Mouse (Mus musculus) cerebellum, adult 11 months (tissue): Measurements from ENCODE around the gene Ctnna3.
"Not testable (repeated sequence)": the region's sequence is repeated elsewhere in the genome, so short reads cannot be mapped to it uniquely, and the experiment has no call there.

Experiments
- DNase-seq: peaks from one replicate; pipeline ENCODE4 v3.0.0; 2022

Gene Ctnna3

DNA sequence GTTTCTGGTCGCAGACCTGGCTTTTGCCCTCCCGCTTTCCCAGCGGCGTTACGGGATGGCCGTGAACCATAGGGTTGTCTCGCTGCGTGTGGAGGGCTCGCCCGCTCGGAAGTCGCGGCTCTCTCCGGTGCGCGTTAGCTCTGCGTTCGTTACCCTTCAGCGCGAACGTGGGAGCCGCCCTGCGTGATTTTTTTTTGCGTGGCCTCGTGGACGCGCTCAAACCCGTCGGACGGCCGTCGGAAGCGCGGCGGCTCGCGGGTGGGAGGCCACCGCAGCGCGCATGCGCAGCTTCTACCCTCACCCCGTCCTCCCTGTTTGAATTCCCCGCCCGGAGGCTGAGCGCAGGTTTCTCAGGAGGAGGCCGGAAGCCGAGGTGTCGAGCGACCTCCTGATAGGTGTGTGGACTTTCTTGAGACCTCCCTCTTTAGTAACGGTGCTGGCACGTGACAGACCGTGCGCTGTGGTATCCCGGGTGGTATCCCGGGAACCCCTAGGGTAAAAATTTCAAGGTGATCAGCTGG, at the start of gene Ctnna3:
TSS of gene Ctnna3 (plus strand) at position 314 of the 521 bp plus-strand sequence.
- peak; percentile 87 for DNase-seq

DNA sequence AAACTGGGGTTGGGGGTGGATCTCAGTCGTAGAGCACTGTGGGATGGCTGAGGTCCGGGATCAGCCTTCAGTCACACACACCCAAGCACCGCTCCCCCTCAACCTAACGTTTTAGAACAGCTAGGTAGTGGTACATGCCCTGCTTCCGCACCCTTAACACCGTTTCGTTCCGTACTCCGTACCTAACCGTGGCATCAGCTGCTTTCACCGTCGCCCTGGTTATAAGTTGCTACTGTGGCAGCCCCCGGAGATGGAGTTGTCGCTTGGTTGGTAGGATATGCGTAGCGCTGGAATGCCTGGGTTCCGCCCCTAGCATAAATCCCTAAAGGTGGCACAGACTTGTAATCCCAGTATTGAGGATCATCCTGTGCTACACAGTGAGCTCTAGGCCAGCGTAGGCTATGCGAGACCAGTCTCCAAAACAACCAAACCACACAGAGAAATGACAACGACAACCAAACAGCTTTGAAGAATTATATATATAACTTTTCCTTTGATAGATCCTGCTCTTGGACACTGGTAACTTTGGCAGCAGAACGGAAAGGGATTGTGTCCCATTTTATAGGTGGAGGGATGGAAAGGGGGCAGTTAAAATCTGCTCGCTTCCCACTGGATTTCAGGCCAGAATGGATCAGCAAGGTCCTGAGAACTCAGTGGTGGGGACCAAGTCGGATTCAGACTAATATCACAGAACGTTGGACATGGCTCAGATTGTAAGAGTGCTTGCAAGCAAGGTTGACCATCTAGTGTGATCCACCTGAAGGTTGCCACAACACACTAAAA, 48.2 kb upstream of the Ctnna3 start, which contains the start of gene Sirt1:
TSS of gene Sirt1 (minus strand) at position 207 of the 783 bp plus-strand sequence.
- no peak for DNase-seq

DNA sequence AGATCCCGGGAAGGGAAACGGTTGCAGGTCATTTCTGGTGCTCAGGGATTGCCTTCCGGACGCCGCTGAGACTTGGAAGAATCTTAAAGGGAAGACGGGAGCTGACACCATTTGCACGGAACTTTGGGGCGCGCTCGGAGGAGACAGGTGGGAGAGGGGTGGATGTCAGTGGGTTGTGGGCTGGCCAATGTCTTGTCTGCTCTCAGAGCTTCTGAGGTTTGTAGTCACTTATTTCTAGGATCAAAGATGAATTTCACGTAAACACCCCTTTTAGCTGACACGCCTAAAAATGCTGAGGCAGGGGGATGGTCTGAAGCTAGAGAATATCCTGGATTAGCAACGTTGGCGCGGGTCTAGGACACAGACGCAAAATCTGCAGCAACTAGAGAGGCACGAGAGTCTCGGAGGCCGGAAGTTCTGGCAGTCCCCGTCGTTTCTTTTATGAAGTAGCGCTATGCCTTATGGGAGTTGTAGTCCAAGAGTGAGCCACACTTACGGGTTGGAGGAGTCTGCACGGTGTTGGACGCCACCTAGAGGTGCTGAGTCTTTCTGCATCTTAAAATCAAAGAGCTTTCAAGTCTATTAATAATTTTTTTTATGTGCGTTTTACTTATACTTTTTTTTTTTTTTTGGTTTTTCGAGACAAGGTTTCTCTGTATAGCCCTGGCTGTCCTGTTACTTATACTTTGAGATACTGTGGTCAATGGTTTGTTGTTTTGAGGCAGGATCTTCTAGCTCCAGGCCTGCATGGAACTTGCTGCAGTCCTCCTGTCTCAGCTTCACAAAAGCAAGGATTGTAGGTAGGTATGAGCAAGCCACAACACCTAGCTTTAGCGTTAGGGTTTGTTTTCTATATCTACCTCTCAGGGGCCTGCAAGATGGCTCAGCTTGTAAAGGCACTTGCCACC, 47.3 kb upstream of the Ctnna3 start, which contains the start of gene Dnajc12:
TSS of gene Dnajc12 (plus strand) at position 72 of the 908 bp plus-strand sequence.
- peak; percentile 77 for DNase-seq

DNA sequence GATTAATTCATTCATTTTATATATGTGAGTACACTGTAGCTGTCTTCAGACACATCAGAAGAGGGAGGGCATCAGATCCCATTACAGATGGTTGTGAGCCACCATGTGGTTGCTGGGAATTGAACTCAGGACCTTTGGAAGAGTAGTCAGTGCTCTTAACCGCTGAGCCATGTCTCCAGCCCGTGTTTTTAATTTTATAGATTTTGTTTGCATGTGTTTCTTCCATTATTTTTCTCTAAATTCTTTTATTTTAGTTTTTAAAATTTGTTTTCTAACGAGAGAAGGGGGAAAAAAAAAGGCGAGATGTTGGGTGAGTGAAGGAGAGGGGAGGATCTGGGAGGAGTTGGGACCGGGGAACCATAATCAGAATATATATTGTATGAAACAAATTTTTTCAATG, 44.0 kb upstream of the Ctnna3 start:
- not testable (repeated sequence) for DNase-seq

DNA sequence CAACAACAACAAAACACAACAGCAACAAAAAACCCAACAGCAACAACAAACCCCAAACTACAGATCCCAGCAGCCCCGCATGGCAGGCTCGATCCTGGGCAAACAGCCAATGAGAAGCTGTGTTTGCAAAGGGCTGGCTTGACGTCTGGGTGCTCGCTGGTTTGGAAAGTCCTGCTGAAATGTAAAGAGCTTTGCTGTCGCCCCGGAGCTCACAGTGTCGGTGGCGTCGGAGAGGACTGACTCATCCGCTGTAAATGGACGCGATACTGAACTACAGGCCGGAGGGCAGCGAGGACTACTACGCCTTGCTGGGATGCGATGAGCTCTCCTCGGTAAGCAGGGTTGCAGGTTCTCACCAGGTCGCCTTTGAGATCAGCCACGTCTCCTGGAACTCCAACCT, 43.5 kb upstream of the Ctnna3 start:
- peak; percentile 87 for DNase-seq

DNA sequence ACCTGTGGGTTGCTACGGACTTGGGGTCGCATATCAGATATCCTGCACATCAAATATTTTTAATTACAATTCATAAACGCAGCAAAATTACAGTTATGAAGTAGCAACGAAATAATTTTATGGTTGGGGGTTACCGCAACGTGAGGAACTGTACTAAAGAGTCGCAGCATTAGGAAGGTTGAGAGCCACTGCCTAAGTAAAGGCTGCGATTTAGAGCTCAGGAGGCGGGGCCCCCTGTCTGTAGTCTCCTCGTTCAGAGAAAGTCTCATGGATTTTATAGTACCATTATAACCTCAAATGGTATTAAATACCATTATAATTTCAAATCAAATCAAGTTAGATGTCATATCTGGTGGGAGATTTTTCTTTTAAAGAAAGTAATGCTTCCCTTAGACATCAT, 42.9 kb upstream of the Ctnna3 start:
- DNase-seq = no peak

DNA sequence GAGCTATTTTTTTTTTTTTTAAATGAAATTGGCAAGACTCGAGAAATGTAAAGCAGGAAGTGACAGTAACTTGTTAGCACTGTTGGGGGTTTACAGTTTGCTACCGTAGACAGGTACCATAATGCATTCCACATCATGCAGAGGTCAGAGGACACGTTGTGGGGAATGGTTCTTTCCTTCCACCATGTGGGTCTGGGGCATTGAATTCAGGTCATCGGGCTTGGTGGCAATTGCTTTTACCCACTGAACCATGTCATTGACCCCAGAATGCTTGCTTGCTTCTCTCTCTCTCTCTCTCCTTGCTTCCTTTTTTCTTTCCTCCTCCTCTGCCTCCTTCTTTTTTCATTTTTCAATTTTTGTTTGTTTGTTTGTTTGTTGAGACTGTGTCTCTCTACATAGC, 41.0 kb upstream of the Ctnna3 start:
- no peak for DNase-seq

DNA sequence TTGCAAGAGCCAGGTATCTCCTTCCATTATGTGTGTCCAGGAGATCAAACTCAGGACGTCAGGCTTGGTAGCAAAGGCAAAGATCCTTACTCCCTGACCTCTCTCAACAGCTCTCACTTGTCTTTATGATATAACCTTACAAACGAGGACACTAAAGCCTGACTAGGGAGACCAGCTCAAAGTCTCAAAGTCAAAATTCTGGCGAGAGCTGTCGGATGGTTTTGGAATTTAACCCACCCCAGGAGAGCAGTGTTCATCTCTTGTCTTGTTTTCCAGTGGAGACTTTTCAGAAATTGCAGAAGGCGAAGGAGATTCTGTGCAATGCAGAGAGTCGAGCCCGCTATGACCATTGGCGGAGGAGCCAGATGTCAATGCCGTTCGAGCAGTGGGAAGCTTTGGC, 32.9 kb upstream of the Ctnna3 start:
- DNase-seq = no peak

DNA sequence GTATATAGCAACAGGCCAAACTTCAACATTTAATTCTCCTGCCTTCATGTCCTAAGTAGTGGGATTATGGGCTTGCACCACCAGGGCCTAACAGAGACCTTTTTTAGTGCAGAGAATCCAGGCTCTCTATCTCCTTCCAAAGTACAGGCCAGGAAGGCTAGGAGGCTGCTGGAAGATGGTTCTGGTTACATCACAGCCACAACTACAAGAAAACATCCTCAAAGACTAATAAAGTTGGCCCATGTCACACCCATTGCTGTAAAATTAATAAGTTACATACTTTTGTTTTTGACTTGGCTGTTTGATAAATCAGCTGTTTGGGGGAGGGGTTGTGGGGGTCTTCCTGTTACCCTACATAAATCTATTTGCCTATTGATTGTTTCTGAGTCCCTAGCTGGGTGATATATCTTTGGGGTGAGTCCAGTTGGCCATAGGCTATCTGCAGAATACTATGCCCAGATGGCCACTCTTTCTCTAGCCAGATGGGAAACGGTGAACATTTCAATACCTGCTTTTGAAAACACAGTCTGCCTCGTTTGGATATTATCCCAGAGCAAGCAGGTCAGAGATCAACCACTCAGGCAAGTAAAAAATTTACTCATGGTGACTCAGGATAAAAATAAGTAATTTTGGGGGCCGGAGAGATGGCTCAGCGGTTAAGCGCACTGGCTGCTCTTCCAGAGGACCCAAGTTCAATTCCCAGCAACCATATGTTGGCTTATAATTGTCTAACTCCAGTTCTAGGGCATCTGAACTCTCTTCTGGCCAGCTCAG, 27.0 kb upstream of the Ctnna3 start:
- peak; percentile 32 for DNase-seq

DNA sequence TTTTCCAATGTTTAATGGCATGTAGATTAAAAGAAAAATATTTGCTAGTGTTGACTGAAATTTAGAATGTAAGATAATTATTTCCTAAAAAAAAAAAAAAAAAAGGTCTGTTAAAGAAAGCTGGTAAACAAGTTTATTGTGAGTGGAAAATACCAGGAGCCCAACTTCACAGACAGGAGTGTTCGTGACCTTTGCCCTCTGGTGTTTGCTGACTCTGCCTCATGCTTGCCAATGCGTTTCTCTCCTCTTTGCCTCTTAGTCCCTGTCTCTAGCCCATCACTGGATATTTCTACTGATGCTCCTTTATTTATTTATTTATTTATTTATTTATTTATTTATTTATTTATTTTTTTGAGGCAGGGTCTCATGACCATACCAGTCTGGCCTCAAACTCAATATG, 26.3 kb upstream of the Ctnna3 start:
- no peak for DNase-seq

DNA sequence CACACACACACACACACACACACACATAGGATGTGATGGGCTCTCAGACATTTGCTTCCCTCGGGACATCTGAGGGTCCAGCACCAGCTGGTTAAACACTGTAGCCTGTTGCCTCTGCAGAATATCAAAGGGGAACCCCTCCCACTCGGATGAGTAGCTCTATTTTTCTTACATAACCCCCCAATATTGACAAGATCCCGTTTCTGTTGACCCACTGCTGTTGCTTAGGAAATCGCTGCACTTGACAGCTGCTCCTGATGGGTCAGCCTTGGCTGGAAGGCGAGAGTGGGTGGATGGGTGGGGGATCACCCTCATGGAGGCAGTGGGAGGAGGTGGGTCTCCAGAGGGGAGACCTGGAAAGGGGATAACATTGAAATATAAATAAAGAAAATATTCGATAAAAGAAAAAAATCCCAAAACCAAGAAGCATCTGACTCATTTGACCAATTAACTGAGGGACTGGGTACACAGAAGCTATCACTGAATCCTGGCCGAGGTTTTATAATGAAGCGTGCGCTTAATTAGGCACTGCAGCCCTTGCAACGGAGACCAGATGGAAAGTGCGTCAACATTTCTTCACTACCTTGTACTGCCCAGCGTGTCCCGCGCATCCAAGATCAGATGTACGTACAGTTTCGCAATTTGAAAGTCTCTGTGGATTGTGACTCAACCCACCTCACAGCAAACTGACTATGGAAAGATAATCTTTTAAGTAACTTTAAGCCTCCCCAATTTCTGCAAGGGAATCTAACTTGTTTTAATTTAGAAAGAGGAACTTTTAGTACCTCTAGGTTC, 19.5 kb upstream of the Ctnna3 start:
- no peak for DNase-seq

DNA sequence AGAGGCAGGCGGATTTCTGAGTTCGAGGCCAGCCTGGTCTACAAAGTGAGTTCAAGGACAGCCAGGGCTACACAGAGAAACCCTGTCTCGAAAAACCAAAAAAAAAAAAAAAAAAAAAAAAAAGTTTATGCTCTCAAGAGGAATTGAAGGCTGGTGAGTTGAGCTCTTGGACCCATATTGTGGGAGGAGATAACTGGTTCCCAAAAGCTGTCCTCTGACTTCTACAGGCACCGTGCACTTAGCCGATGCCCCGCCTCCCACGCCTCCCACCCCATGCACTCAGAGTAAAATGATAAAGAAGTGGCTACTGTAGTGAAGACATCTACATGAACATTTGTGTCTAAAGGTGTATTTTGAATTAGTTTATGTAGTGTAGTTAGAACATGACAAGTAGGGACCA, 18.2 kb upstream of the Ctnna3 start:
- not testable (repeated sequence) for DNase-seq

DNA sequence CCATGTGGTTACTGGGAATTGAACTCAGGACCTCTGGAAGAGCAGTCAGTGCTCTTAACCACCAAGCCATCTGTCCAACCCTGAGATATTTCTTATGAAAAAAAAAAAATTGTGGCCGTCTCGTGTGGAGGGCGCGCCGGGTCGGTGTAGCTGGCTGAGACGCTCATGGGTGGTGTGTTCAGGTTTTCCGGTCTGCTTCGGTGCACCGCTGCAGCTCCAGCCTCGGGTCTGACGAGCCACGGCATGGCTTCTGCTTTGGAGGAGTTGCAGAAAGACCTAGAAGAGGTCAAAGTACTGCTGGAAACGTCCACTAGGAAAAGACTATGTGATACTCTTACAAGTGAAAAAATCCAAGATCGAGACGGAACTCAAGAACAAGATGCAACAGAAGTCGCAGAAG, 17.1 kb upstream of the Ctnna3 start:
- no peak for DNase-seq

DNA sequence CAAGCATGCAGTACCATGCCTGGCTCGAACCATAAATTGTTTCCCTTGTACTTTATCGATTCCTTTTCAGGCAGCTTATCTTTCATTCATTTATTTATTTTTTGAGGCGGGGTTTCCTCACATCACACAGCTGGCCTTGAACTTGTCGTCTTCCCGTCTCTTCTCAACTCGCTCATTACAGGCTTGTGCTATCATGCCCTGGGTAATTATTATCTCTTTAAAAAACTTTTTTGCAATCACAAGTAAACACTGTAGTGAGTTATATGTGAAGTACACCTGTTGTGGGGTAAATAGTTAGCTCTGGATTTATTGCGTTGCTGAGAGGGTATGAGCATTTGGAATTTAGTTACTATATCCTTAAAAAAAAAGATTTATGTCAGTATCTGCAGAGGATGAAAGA, 14.6 kb upstream of the Ctnna3 start:
- no peak for DNase-seq

DNA sequence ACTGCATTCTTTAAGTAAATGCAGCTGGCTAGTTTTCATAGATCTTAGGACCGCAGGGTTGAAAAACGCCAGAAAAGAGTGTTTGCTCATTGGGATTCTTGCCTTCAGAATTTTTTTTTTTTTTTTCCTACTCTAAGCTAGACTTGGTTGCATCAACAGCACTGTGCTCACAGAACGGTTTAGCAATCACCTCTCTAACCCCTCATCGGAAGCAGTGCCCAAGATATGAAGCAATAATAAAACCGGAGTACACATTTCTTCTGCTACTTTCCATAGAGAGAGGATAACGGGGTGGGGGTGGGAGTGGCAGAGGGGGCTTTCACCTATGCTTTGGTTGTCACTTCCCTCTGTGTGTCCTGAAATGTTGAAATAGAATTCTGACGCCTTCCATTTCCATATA, 14.0 kb upstream of the Ctnna3 start:
- DNase-seq = no peak

DNA sequence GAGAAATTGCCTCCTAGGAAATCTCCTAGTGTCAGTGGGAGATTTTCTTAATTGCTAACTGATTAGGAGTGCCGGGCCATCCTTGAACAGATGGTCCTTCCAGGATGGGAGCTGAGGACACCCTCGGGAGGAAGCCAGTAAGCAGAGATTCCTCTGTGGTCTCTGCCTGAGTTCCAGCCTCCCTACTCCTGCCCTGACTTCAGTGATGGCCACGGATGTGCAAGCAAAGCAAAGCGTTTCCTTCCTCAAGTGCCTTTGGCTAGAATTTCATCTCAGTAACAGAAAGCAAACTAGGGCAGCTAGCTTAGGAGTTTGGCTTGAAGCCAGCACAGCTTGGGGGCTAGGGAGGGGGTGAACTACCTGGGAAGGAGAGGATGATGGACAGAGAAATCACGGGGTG, 12.8 kb upstream of the Ctnna3 start:
- DNase-seq = no peak

DNA sequence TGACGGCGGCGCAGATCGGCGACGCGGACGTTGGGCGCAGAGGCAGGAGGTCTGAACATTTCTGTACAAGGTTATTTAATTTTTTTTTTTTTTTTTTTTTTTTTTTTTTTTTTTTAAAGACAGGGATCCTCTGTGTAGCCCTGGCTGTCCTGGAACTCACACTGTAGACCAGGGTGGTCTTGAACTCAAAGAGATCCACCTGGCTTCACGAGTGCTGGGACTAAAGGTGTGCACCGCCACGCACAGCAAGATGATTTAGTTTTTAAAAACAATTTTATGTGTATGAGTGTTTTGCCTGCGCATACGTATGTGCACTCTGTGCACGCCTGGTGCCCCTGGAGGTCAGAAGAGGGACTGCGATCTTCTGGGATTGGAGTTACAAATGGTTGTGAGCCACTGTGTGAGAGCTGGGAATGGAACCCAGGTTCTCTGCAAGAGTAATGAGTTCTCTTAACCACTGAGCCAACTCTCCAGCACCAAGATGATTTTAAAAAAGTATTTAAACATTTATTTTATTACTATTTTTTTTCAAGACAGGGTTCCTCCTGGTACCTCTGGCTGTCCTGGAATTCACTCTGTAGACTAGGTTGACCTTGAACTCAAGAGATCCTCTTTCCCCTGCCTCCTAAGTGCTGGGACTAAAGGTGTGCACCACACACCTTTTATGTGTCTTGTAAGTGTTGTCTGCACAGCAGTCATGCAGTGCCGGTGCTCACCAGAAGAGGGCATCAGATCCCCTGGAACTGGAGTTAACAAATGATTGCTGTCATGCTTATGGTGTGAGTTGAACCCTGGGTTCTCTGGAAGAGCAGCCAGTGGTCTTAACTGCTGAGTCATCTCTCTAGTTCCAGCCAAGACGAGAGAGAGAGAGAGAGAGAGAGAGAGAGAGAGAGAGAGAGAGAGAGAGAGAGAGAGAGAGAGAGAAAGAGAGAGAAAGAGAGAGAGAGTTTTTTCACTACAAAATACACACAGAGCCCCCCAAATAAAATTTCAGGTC, 7.9 kb upstream of the Ctnna3 start, which contains the start of gene Gm7075:
TSS of gene Gm7075 (minus strand) at position 51 of the 997 bp plus-strand sequence.
- DNase-seq = no peak

DNA sequence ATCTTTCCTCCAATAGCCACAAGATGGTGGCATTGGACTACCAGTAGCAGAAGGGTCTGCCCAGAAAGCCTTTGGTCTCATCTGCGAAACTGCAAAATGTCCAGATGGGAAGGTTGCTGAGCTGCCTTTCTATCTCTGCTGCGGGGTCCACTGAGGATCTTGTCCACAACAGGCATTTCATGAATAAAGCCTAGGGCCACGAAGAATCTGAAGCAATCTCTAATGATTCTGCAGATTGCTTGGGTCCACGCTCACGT, 7.2 kb upstream of the Ctnna3 start:
- no peak for DNase-seq

DNA sequence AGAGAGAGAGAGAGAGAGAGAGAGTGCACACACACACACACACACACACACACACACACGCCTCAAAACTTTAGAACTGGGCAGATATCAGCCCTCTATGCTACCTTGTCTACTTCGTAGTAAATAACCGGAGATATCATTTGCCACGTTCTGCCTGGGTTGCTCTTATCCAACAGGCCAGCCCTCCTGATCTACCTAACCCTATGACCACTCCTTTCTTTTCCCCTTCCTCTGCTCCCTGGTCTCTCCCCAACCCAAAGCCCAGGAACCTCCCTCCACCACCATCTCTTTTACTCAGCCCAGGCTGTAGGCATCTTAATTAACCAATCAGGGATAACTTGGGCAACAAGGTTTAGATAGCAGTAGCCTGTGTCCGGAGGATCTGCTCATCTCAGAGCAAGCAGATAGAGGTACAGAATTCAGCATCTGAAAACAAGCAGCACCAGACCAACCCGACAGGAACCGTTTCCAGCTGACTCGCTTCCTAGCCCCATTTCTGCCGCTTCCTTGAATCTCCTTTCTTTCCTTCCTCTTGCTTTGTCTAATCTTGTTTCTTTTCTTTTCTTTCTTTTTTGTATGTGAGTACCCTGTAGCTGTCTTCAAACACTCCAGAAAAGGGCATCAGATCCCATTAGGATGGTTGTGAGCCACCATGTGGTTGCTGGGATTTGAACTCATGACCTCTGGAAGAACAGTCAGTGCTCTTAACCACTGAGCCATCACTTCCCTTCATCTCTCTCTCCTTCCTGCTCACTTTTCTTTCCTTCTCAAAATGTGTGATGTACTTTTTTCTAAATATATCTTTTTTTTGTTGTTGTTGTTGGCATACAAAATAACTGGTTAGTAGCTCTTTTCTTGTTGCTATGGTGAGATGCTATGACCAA, 6.1 kb upstream of the Ctnna3 start:
- DNase-seq = no peak

DNA sequence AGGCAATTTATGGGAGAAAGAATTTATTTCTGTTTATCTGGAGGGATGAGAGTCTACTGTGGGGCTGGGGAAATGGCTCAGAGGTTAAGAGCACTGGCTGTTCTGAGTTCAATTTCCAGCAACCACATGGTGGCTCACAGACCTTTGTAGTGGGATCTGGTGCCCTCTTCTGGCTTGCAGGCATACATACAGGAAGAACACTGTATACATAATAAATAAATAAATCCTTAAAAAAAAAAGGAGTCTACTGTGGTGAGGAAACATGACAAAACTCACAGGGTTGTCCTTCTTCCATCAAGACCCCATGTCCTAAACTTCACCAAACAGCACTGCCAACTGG, 5.5 kb upstream of the Ctnna3 start:
- DNase-seq = no peak
